Mouse (Mus musculus) ES-Bruce4 (cell line): ENCODE measurements around the gene Slc6a21.

ENCODE experiments used
- CTCF ChIP-seq: IDR thresholded peaks from one replicate; pipeline ENCODE4 v1.8.1; 2011; ENCODE audit warnings: low read depth, low read length
- EP300 ChIP-seq: IDR thresholded peaks from 2 replicates; pipeline ENCODE4 v1.6.1; 2011; ENCODE audit warnings: low read depth, low read length; ENCODE audit not compliant: insufficient read depth
- POLR2A ChIP-seq: IDR thresholded peaks from one replicate; pipeline ENCODE4 v1.8.1; 2011; ENCODE audit warnings: low read length; ENCODE audit not compliant: insufficient read depth

GRCm38 (mm10) chr7:45316536-45316935, 39.2 kb downstream of the Slc6a21 start:
- no peak for TF ChIP-seq CTCF
- TF ChIP-seq EP300 = no peak
- no peak for TF ChIP-seq POLR2A
